Mouse (Mus musculus) MEL (cell line): ENCODE results near the gene Efna2. TPM values are rescaled to one million over a fixed set of nuclear protein-coding genes. Genes with fewer than 3 reads are reported as not detected.

Experiments used
- BHLHE40 ChIP-seq: IDR thresholded peaks from 2 replicates; pipeline ENCODE4 v1.6.1; 2012; ENCODE audit warnings: low read depth, mild to moderate bottlenecking, inconsistent platforms, low read length, improper control_type of control experiment, borderline replicate concordance
- CHD1 ChIP-seq: IDR thresholded peaks from 2 replicates; pipeline ENCODE4 v1.6.1; 2012; ENCODE audit warnings: low read depth, mild to moderate bottlenecking, inconsistent platforms, low read length, improper control_type of control experiment
- CHD2 ChIP-seq: IDR thresholded peaks from 2 replicates; pipeline ENCODE4 v1.6.1; 2011; ENCODE audit warnings: low read length, improper control_type of control experiment
- CTCF ChIP-seq, 3 experiments: IDR thresholded peaks in 2 of 3; conservative IDR thresholded peaks in 1 of 3; 2 replicates each; pipeline ENCODE4 v1.5.1; 2011 to 2012; ENCODE audit warnings: low read length in 3 of 3, low read depth in 2 of 3, mild to moderate bottlenecking in 2 of 3, improper control_type of control experiment in 1 of 3, inconsistent platforms in 1 of 3, mixed read lengths in 1 of 3, moderate library complexity in 1 of 3; ENCODE audit not compliant: control insufficient read depth in 1 of 3, insufficient read depth in 1 of 3, poor library complexity in 1 of 3, severe bottlenecking in 1 of 3
- E2F4 ChIP-seq: IDR thresholded peaks from 2 replicates; pipeline ENCODE4 v1.6.1; 2011; ENCODE audit warnings: low read depth, low read length, improper control_type of control experiment, borderline replicate concordance
- ELF1 ChIP-seq: IDR thresholded peaks from 2 replicates; pipeline ENCODE4 v1.6.1; 2014; ENCODE audit warnings: low read depth, mild to moderate bottlenecking, inconsistent platforms, low read length, improper control_type of control experiment, moderate library complexity
- ETS1 ChIP-seq: IDR thresholded peaks from 2 replicates; pipeline ENCODE4 v1.6.1; 2012; ENCODE audit warnings: low read depth, mild to moderate bottlenecking, inconsistent platforms, low read length, improper control_type of control experiment, moderate library complexity
- GABPA ChIP-seq: IDR thresholded peaks from 2 replicates; pipeline ENCODE4 v1.6.1; 2012; ENCODE audit warnings: low read depth, mild to moderate bottlenecking, inconsistent platforms, low read length, improper control_type of control experiment, moderate library complexity
- GATA1 ChIP-seq: IDR thresholded peaks from 2 replicates; pipeline ENCODE4 v1.6.1; 2011; ENCODE audit warnings: low read depth, low read length, improper control_type of control experiment
- HCFC1 ChIP-seq: IDR thresholded peaks from 2 replicates; pipeline ENCODE4 v1.6.1; 2012; ENCODE audit warnings: low read depth, mild to moderate bottlenecking, inconsistent platforms, low read length, improper control_type of control experiment, moderate library complexity
- JUND ChIP-seq: IDR thresholded peaks from 2 replicates; pipeline ENCODE4 v1.6.1; 2011; ENCODE audit warnings: low read depth, mild to moderate bottlenecking, improper control_type of control experiment, low read length
- MAFK ChIP-seq: IDR thresholded peaks from 2 replicates; pipeline ENCODE4 v1.6.1; 2011; ENCODE audit warnings: low read depth, mild to moderate bottlenecking, low read length, improper control_type of control experiment, borderline replicate concordance
- MAZ ChIP-seq: IDR thresholded peaks from 2 replicates; pipeline ENCODE4 v1.6.1; 2012; ENCODE audit warnings: low read depth, mild to moderate bottlenecking, inconsistent platforms, low read length, improper control_type of control experiment
- MEF2A ChIP-seq: IDR thresholded peaks from 2 replicates; pipeline ENCODE4 v1.6.1; 2014; ENCODE audit warnings: low read depth, mild to moderate bottlenecking, inconsistent platforms, low read length, improper control_type of control experiment; ENCODE audit not compliant: poor library complexity, insufficient replicate concordance, severe bottlenecking; ENCODE audit errors: extremely low read depth
- MXI1 ChIP-seq: IDR thresholded peaks from 2 replicates; pipeline ENCODE4 v1.6.1; 2011; ENCODE audit warnings: mild to moderate bottlenecking, low read depth, low read length, improper control_type of control experiment
- MYC ChIP-seq: IDR thresholded peaks from 2 replicates; pipeline ENCODE4 v1.6.1; 2011; ENCODE audit warnings: low read depth, mild to moderate bottlenecking, low read length, improper control_type of control experiment, moderate library complexity
- NELFE ChIP-seq: IDR thresholded peaks from 2 replicates; pipeline ENCODE4 v1.6.1; 2011; ENCODE audit warnings: low read depth, low read length, improper control_type of control experiment
- POLR2AphosphoS2 ChIP-seq: IDR thresholded peaks from 2 replicates; pipeline ENCODE4 v1.6.1; 2011; ENCODE audit warnings: low read length, improper control_type of control experiment
- SIN3A ChIP-seq: IDR thresholded peaks from 2 replicates; pipeline ENCODE4 v1.6.1; 2012; ENCODE audit warnings: low read length, improper control_type of control experiment, inconsistent platforms
- SMC3 ChIP-seq: IDR thresholded peaks from 2 replicates; pipeline ENCODE4 v1.6.1; 2011; ENCODE audit warnings: low read depth, low read length, improper control_type of control experiment
- TAL1 ChIP-seq: IDR thresholded peaks from 2 replicates; pipeline ENCODE4 v1.6.1; 2012; ENCODE audit warnings: mild to moderate bottlenecking, inconsistent platforms, low read length, moderate library complexity, mixed read lengths
- UBTF ChIP-seq: IDR thresholded peaks from 2 replicates; pipeline ENCODE4 v1.6.1; 2012; ENCODE audit warnings: low read depth, mild to moderate bottlenecking, inconsistent platforms, low read length, improper control_type of control experiment, moderate library complexity, borderline replicate concordance; ENCODE audit not compliant: insufficient read depth
- ZC3H11A ChIP-seq: IDR thresholded peaks from 2 replicates; pipeline ENCODE4 v1.6.1; 2012; ENCODE audit warnings: low read depth, mild to moderate bottlenecking, inconsistent platforms, low read length, improper control_type of control experiment
- ZKSCAN1 ChIP-seq: IDR thresholded peaks from 2 replicates; pipeline ENCODE4 v1.6.1; 2012; ENCODE audit warnings: low read depth, mild to moderate bottlenecking, inconsistent platforms, low read length, improper control_type of control experiment, moderate library complexity
- ZMIZ1 ChIP-seq: IDR thresholded peaks from 2 replicates; pipeline ENCODE4 v1.6.1; 2012; ENCODE audit warnings: low read depth, mild to moderate bottlenecking, inconsistent platforms, low read length, improper control_type of control experiment, moderate library complexity
- ZNF384 ChIP-seq: IDR thresholded peaks from 2 replicates; pipeline ENCODE4 v1.6.1; 2012; ENCODE audit warnings: low read depth, mild to moderate bottlenecking, inconsistent platforms, low read length, improper control_type of control experiment
- polyA plus RNA-seq, 2 experiments: library from polyadenylated mRNA; stranded (reverse) in 1 of 2; unstranded in 1 of 2; fragments of >175 nt in 1 of 2; fragments of >200 nt in 1 of 2; gene quantifications; 2 replicates each; pipeline versions ENCODE4 v1.2.1 to v1.2.4; 2012; ENCODE audit warnings: low replicate concordance in 2 of 2, low read depth in 1 of 2; ENCODE audit not compliant: insufficient read length in 2 of 2, insufficient read depth in 1 of 2, missing spikeins in 1 of 2
- total RNA-seq: library from RNA; depleted of rRNA; stranded (reverse); fragments of 300-350 nt; gene quantifications from 2 replicates; pipeline ENCODE4 v1.2.3, GENCODE M21; 2012

Gene Efna2
- total and polyA plus RNA-seq, 3 experiments = 0.12 to 2.8 TPM; not detected in 1

DNA sequence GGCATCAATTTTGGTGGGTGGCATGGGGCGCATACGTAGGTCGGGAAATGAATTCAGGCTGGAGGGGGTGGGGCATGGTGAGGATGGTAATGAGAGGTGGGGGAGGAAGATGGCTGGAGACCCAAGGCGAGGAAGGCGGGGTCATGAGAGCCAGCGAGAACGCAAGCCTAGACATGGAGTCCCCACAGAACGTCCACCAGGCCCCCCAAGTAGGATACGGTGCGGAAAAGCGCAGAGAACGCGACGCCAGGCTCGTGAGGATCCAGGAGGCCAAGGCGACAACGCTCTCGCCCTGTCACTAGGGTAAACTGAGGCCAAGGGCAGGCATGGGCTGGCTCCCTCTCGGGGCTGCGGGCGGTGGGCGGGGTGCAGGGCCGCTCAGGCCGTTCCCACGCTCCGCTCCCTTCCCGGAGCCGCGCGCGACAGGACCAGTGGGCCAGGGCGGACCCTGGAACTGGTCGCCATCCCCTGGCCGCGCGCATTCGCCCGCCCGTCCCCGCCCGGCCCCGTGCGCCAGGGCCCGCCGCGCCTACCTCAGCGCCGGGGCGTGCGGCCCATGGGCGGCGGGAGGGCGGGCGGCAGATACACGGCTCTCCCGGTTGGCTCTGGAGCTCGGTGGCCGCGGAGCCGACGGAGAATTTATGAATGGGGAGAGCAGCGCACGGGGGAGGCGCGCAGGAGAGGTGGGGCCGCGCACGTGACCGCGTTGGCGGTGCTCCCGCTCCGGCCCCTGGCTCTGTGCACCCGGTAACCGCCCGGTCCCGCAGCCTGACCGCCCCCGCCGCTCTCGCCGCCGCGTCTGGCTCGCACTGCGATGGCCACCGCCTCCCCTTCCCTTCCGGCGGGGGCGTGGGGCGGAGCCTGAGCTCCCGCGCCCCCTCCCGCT is 40.5 kb upstream of the Efna2 start, which contains the start of gene Atp5d (continued):
- TF ChIP-seq TAL1 (no peak), HCFC1 (no peak), POLR2AphosphoS2 (peak; percentile 35; the same call in 1 of the 2 replicates), CTCF (IDR thresholded peaks at IDR 0.05 in 2 of 3, conservative IDR thresholded peaks at IDR 0.05 in 1 of 3; ENCODE audit: control insufficient read depth in 1 of 3, insufficient read depth in 1 of 3, low read depth in 2 of 3, low read length in 3 of 3, poor library complexity in 1 of 3, severe bottlenecking in 1 of 3) (no peak), BHLHE40 (peak; percentile 88), ZC3H11A (no peak), MAZ (no peak; the same call in none of the 2 replicates), GABPA (no peak), MYC (no peak), MAFK (no peak), GATA1 (no peak), E2F4 (no peak), CHD2 (no peak), ZKSCAN1 (no peak), ETS1 (no peak), MEF2A (no peak), ZNF384 (no peak), CHD1 (no peak), SMC3 (no peak), UBTF (no peak), ELF1 (no peak), SIN3A (peak; percentile 71), NELFE (peak; percentile 43; the same call in 1 of the 2 replicates), MXI1 (peak; percentile 81), ZMIZ1 (no peak), JUND (no peak)
- TF ChIP-seq, all 39 proteins: peak for 11
